Mouse (Mus musculus) olfactory bulb, adult 2 months (tissue): ENCODE data around the gene Ube4a.

Source experiments
- CTCF ChIP-seq: fragments of 200-500 bp; IDR thresholded peaks from 2 replicates; pipeline ENCODE4 v1.5.1; 2012; ENCODE audit warnings: low read depth, mild to moderate bottlenecking, low read length, moderate library complexity; ENCODE audit not compliant: insufficient read depth
- POLR2A ChIP-seq: fragments of 200-500 bp; IDR thresholded peaks from 2 replicates; pipeline ENCODE4 v1.6.1; 2012; ENCODE audit warnings: mild to moderate bottlenecking, low read depth, low read length, moderate library complexity; ENCODE audit not compliant: insufficient read depth

- TF ChIP-seq POLR2A (no peak), CTCF (no peak)
Observed at GRCm38 (mm10) chr9:44882981-44883569, 82.3 kb downstream of the Ube4a start.
